Mouse (Mus musculus): ENCODE measurements around the gene Uqcr11. TPM values are rescaled to one million over a fixed set of nuclear protein-coding genes. Genes with fewer than 3 reads are reported as not detected.
A peak's percentile ranks its signal among the peaks of the same experiment; 100 is the strongest.

The Uqcr11 gene
- total RNA-seq (2012; rRNA removed) = 995 and 1,362 TPM in 2 replicates

- Histone ChIP-seq H3K9ac (ENCODE audit: insufficient read depth, low read depth, low read length, poor library complexity, severe bottlenecking) (peak within 1 kb of the TSS; percentile 89), H3K4me3 (ENCODE audit: insufficient read depth in 1 of 2, low read depth in 1 of 2, low read length in 2 of 2, poor library complexity in 1 of 2, severe bottlenecking in 1 of 2) (peak within 1 kb of the TSS; percentile 77 to 86), H3K4me1 (ENCODE audit: control insufficient read depth in 2 of 2, insufficient read depth in 2 of 2, low read length in 2 of 2, poor library complexity in 1 of 2) (peaks cover 0 to 8% of the 10 kb centered on the region in 2 experiments; a peak in 1 of 4 replicates), H3K27ac (ENCODE audit: insufficient read depth, low read depth, low read length, poor library complexity, severe bottlenecking) (peak within 1 kb of the TSS; percentile 25; the same call in 1 of the 2 replicates), H3K36me3 (ENCODE audit: control insufficient read depth, insufficient read depth, low read length, poor library complexity, severe bottlenecking) (peaks cover 47% of the 10 kb centered on the region), H3K9me3 (ENCODE audit: control insufficient read depth, insufficient read depth, low read depth, low read length) (no peaks in the 10 kb centered on the region)
- TF ChIP-seq HCFC1 (IDR thresholded peaks at IDR 0.05; ENCODE audit: borderline replicate concordance, insufficient read depth, low read length) (no peak), CHD2 (IDR thresholded peaks at IDR 0.05; ENCODE audit: low read depth, low read length) (no peak), MAFK (IDR thresholded peaks at IDR 0.05; ENCODE audit: insufficient read depth, low read depth, low read length) (no peak)
- in situ Hi-C loops (cut with MboI; ENCODE audit: low sequenced_read_pairs in 2 of 2, unreplicated experiment in 2 of 2) = no loop called here
- DNase-seq (ENCODE audit: low read depth, low spot score) = peak; percentile 87
These were observed at the start of gene Uqcr11 for GRCm38 (mm10) chr10:80406684-80407501. Gene Uqcr11 (minus strand): TSS chr10:80406830.

GRCm38 (mm10) chr10:80455697-80456096, 49.1 kb upstream of the Uqcr11 start:
- Histone ChIP-seq H3K4me1 (ENCODE audit: control insufficient read depth in 2 of 2, insufficient read depth in 2 of 2, low read length in 2 of 2, poor library complexity in 1 of 2) (peaks cover 0 to 14% of the 10 kb centered on the region in 2 experiments; a peak in 1 of 4 replicates), H3K9ac (ENCODE audit: insufficient read depth, low read depth, low read length, poor library complexity, severe bottlenecking) (no peak overlapping the region), H3K27ac (ENCODE audit: insufficient read depth, low read depth, low read length, poor library complexity, severe bottlenecking) (no peak overlapping the region), H3K4me3 (ENCODE audit: insufficient read depth in 1 of 2, low read depth in 1 of 2, low read length in 2 of 2, poor library complexity in 1 of 2, severe bottlenecking in 1 of 2) (no peak overlapping the region), H3K36me3 (ENCODE audit: control insufficient read depth, insufficient read depth, low read length, poor library complexity, severe bottlenecking) (no peaks in the 10 kb centered on the region), H3K9me3 (ENCODE audit: control insufficient read depth, insufficient read depth, low read depth, low read length) (no peaks in the 10 kb centered on the region)
- no peak for TF ChIP-seq HCFC1 (IDR thresholded peaks at IDR 0.05; ENCODE audit: borderline replicate concordance, insufficient read depth, low read length)
- no peak for TF ChIP-seq CHD2 (IDR thresholded peaks at IDR 0.05; ENCODE audit: low read depth, low read length)
- in situ Hi-C loops (cut with MboI; ENCODE audit: low sequenced_read_pairs in 2 of 2, unreplicated experiment in 2 of 2) = no loop called here
- no peak for DNase-seq (ENCODE audit: low read depth, low spot score)

GRCm38 (mm10) chr10:80454781-80455180, 48.2 kb upstream of the Uqcr11 start:
- H3K36me3 ChIP-seq (ENCODE audit: control insufficient read depth, insufficient read depth, low read length, poor library complexity, severe bottlenecking) = no peaks in the 10 kb centered on the region
- no peak overlapping the region for H3K9ac ChIP-seq (ENCODE audit: insufficient read depth, low read depth, low read length, poor library complexity, severe bottlenecking)
- H3K27ac ChIP-seq (ENCODE audit: insufficient read depth, low read depth, low read length, poor library complexity, severe bottlenecking) = no peak overlapping the region
- no peak overlapping the region for H3K4me3 ChIP-seq (ENCODE audit: insufficient read depth in 1 of 2, low read depth in 1 of 2, low read length in 2 of 2, poor library complexity in 1 of 2, severe bottlenecking in 1 of 2)
- TF ChIP-seq MAFK (IDR thresholded peaks at IDR 0.05; ENCODE audit: insufficient read depth, low read depth, low read length) = no peak
- no peak for TF ChIP-seq ZNF384 (IDR thresholded peaks at IDR 0.05; ENCODE audit: low read depth, low read length)
- TF ChIP-seq ZC3H11A (IDR thresholded peaks at IDR 0.05; ENCODE audit: borderline replicate concordance, low read depth, low read length) = no peak
- TF ChIP-seq CHD2 (IDR thresholded peaks at IDR 0.05; ENCODE audit: low read depth, low read length) = no peak
- TF ChIP-seq HCFC1 (IDR thresholded peaks at IDR 0.05; ENCODE audit: borderline replicate concordance, insufficient read depth, low read length) = no peak
- no peak for DNase-seq (ENCODE audit: low read depth, low spot score)
- in situ Hi-C loops (cut with MboI; ENCODE audit: low sequenced_read_pairs in 2 of 2, unreplicated experiment in 2 of 2) = no loop called here
- no peaks in the 10 kb centered on the region for H3K9me3 ChIP-seq (ENCODE audit: control insufficient read depth, insufficient read depth, low read depth, low read length)
- peaks cover 5 to 15% of the 10 kb centered on the region in 2 experiments for H3K4me1 ChIP-seq (ENCODE audit: control insufficient read depth in 2 of 2, insufficient read depth in 2 of 2, low read length in 2 of 2, poor library complexity in 1 of 2)

GRCm38 (mm10) chr10:80453601-80454000, 47.0 kb upstream of the Uqcr11 start:
- no peak for TF ChIP-seq MAFK (IDR thresholded peaks at IDR 0.05; ENCODE audit: insufficient read depth, low read depth, low read length)
- TF ChIP-seq CHD2 (IDR thresholded peaks at IDR 0.05; ENCODE audit: low read depth, low read length) = no peak
- TF ChIP-seq ZNF384 (IDR thresholded peaks at IDR 0.05; ENCODE audit: low read depth, low read length) = no peak
- no peak for TF ChIP-seq ZC3H11A (IDR thresholded peaks at IDR 0.05; ENCODE audit: borderline replicate concordance, low read depth, low read length)
- TF ChIP-seq HCFC1 (IDR thresholded peaks at IDR 0.05; ENCODE audit: borderline replicate concordance, insufficient read depth, low read length) = no peak
- Histone ChIP-seq H3K9me3 (ENCODE audit: control insufficient read depth, insufficient read depth, low read depth, low read length) (no peaks in the 10 kb centered on the region), H3K9ac (ENCODE audit: insufficient read depth, low read depth, low read length, poor library complexity, severe bottlenecking) (no peak overlapping the region), H3K27ac (ENCODE audit: insufficient read depth, low read depth, low read length, poor library complexity, severe bottlenecking) (no peak overlapping the region), H3K4me3 (ENCODE audit: insufficient read depth in 1 of 2, low read depth in 1 of 2, low read length in 2 of 2, poor library complexity in 1 of 2, severe bottlenecking in 1 of 2) (no peak overlapping the region), H3K4me1 (ENCODE audit: control insufficient read depth in 2 of 2, insufficient read depth in 2 of 2, low read length in 2 of 2, poor library complexity in 1 of 2) (peaks cover 5 to 10% of the 10 kb centered on the region in 2 experiments), H3K36me3 (ENCODE audit: control insufficient read depth, insufficient read depth, low read length, poor library complexity, severe bottlenecking) (no peaks in the 10 kb centered on the region)
- no peak for DNase-seq (ENCODE audit: low read depth, low spot score)
- in situ Hi-C loops (cut with MboI; ENCODE audit: low sequenced_read_pairs in 2 of 2, unreplicated experiment in 2 of 2) = no loop called here

Measured in ES-E14 (cell line).